Mouse (Mus musculus): ENCODE results near the gene Ankrd65.

The Ankrd65 gene

DNA sequence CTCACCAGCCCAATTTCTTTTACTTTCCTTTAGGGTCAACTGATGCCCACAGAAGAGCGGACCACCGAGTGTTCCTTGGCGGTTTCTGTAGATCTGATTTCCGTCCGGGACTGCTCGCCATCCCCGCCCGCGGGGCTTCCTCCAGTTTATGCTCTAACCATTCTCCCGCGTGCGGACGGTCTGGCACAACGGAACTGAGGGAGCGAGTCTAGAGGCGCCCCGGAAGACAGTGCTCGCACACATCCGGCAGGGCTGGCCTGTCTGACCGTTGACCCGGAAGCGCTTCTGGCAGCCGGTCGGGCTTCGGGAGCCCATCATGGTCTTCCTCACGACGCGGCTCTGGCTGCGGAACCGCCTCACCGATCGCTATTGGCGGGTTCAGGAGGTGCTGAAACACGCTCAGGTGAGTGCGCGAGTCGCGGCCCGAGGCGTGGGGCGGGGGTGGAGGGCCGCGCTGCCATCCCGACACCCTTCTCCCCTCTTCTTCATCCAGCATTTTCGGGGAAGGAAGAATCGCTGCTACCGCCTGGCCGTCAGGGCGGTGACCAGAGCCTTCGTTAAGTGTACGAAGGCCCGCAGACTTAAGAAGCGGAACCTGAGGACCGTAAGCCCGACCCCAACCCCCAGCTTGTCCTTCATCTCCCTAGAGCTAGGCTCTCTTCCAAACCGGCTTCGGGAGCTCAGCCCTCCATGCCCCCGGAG lies 13.3 kb downstream of the Ankrd65 start:
- in situ Hi-C loops (cut with MboI; ENCODE audit: unreplicated experiment in 2 of 2) = loop anchor here in 1 of 2 experiments (25.0 kb wide), 1 partner anchor 716 kb away; the partner anchor contains the start of genes Morn1 and Rer1

- in situ Hi-C loops (cut with MboI; ENCODE audit: unreplicated experiment in 2 of 2) = loop anchor here in 1 of 2 experiments (25.0 kb wide), 1 partner anchor 721 kb away; the partner anchor contains the start of genes Morn1 and Rer1
These were observed 17.6 kb downstream of the Ankrd65 start for GRCm38 (mm10) chr4:155807841-155808240.

- in situ Hi-C loops (cut with MboI; ENCODE audit: unreplicated experiment in 2 of 2) = loop anchor here in 1 of 2 experiments (25.0 kb wide), 1 partner anchor 725 kb away; the partner anchor contains the start of genes Morn1 and Rer1
These were observed 21.9 kb downstream of the Ankrd65 start, which contains the start of gene Ccnl2 for GRCm38 (mm10) chr4:155811929-155812664. Ccnl2 (plus strand) TSS chr4:155812489.

DNA sequence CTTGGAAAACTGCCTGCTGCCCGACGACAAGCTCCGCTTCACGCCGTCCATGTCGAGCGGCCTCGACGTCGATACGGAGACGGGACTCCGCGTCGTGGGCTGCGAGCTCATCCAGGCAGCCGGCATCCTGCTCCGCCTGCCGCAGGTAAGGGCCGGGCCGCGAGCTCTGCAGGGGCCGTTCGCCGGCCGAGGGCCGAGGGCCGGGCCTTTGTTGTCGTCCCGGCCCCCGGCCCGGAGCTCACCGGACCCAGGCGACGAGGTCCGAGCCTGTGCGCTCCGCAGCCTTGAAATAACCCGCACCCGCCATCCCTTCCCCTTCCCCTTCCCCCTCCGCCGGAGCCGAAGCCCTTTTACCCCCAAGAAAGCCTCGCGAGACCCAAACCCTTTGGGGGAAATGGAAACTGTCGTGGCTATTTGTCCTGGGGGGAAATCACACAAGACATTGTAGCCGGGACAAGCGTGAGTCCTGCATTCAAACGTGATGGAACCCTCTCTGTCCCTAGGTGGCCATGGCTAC lies 22.5 kb downstream of the Ankrd65 start:
- in situ Hi-C loops (cut with MboI; ENCODE audit: unreplicated experiment in 2 of 2) = loop anchor here in 1 of 2 experiments (25.0 kb wide), 1 partner anchor 725 kb away; the partner anchor contains the start of genes Morn1 and Rer1

- in situ Hi-C loops (cut with MboI; ENCODE audit: unreplicated experiment in 2 of 2) = loop anchor here in 1 of 2 experiments (25.0 kb wide), 1 partner anchor 730 kb away; the partner anchor contains the start of genes Morn1 and Rer1
These were observed 27.3 kb downstream of the Ankrd65 start for GRCm38 (mm10) chr4:155817533-155817932.

DNA sequence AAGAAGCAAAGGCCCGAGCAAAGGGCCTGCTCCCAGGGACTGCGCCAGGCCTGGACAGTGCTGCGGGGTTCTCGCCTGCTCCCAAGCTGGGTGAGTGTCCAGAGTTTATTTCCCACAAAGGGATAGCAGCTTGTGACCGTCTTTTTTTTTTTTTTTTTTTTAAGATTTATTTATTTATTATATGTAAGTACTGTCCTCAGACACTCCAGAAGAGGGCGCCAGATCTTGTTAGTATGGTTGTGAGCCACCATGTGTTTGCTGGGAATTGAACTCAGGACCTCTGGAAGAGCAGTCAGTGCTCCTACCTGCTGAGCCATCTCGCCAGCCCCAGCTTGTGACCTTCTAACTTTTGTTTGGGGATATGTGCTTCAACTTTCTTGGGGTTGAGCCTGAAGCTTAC lies 30.8 kb downstream of the Ankrd65 start:
- in situ Hi-C loops (cut with MboI; ENCODE audit: unreplicated experiment in 2 of 2) = loop anchor here in 1 of 2 experiments (25.0 kb wide), 1 partner anchor 734 kb away; the partner anchor contains the start of genes Morn1 and Rer1

DNA sequence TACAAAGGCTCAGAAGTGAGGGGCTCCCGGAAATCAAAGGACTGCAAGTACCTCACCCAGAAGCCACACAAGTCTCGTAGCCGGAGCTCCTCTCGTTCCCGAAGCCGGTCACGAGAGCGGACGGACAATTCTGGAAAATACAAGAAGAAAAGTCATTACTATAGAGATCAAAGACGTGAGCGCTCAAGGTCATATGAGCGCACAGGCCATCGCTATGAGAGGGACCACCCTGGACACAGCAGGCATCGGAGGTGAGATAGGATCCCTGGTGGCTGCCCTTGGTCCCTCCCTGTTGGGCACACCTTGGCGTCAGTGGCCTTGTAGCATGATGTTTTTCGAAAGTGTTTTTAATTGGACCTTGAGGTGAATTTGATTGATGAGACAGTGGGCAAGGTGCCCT lies 33.2 kb downstream of the Ankrd65 start:
- in situ Hi-C loops (cut with MboI; ENCODE audit: unreplicated experiment in 2 of 2) = loop anchor here in 1 of 2 experiments (25.0 kb wide), 1 partner anchor 736 kb away; the partner anchor contains the start of genes Morn1 and Rer1

DNA sequence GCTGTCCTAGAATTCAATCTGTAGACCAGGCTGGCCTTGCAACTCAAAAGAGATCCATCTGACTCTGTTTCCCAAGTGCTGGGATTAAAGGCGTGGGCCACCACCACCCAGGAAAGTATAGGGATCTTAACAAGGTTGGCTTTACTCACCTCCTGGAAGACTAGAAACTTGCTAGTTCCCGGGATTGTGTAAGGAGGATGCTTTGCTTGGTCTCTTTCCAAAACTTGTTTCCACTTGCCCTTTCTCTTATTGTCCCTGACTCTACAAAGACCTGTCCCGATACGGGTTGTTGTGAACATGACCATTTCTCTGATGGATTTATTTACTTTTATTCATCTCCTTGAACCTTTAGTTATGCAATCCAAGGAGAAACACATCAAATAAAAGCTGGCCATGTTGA lies 39.6 kb downstream of the Ankrd65 start:
- in situ Hi-C loops (cut with MboI; ENCODE audit: unreplicated experiment in 2 of 2) = loop anchor here (5.0 to 10.0 kb wide), 2 partner anchors 115 to 117 kb away; partner anchors contain the start of gene Ube2j2 (in 1 of the 2)

- in situ Hi-C loops (cut with MboI; ENCODE audit: unreplicated experiment in 2 of 2) = loop anchor here (5.0 to 10.0 kb wide), 2 partner anchors 114 to 117 kb away; partner anchors contain the start of gene Ube2j2 (in 1 of the 2)
These were observed 40.4 kb downstream of the Ankrd65 start for GRCm38 (mm10) chr4:155830596-155830995.

DNA sequence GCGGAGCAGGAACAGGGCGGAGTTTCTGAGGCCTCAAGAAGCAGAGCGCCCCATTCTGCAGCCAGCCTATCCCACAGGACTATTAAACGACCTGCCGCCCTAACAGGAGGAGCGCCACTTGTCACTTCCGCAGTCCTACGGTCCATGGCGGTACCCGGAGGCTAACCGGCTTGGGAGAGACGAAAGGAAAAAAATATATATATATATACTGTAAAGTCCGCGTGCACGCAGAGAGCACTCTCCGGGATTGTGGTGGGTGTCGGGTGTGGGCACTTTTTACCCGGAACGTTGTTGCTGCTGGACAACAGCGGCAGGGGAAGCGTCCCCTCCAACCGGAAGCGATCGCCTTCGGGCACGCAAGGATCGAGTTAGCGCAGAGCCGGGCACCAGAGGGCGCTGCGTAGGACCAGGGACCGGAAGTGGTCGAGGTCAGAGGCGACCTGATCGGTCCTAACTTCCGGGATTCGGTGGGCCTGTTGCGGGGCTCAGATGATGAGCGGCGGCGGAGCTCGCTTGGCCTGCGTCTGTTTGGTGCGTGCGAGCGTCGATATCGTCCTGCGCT lies 41.0 kb downstream of the Ankrd65 start, which contains the start of gene Aurkaip1:
TSS of gene Aurkaip1 (plus strand) at position 68 of the 562 bp plus-strand sequence.
- in situ Hi-C loops (cut with MboI; ENCODE audit: unreplicated experiment in 2 of 2) = loop anchor here (5.0 to 10.0 kb wide), 2 partner anchors 114 to 116 kb away; partner anchors contain the start of gene Ube2j2 (in 1 of the 2)

- in situ Hi-C loops (cut with MboI; ENCODE audit: unreplicated experiment in 2 of 2) = loop anchor here (5.0 to 10.0 kb wide), 2 partner anchors 113 to 115 kb away; partner anchors contain the start of gene Ube2j2 (in 1 of the 2)
These were observed 41.6 kb downstream of the Ankrd65 start for GRCm38 (mm10) chr4:155831831-155832230.

GRCm38 (mm10) chr4:155832321-155832720 lies 42.1 kb downstream of the Ankrd65 start:
- in situ Hi-C loops (cut with MboI; ENCODE audit: unreplicated experiment in 2 of 2) = loop anchor here (5.0 to 10.0 kb wide), 2 partner anchors 112 to 115 kb away; partner anchors contain the start of gene Ube2j2 (in 1 of the 2)

DNA sequence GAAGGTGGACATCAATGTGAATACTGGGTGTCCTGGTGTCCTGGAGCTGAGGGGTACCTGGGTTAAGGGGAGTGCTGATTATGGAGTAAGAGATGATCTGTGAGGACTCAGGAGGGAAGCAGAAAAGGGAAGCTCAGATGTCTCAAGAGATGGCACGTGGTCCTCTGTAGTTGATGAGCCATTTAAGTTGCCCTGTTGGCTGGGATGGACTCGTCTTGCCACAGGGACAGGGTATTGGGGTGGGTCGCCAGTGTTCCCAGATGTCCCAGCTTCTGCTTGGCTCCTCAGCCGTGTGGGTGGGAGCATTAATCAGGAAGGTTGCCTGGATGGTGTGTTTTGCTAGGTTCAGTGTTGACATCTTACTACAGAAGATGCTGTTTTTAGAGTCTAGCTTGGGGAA lies 43.0 kb downstream of the Ankrd65 start:
- in situ Hi-C loops (cut with MboI; ENCODE audit: unreplicated experiment in 2 of 2) = loop anchor here (5.0 to 10.0 kb wide), 2 partner anchors 112 to 114 kb away; partner anchors contain the start of gene Ube2j2 (in 1 of the 2)

- in situ Hi-C loops (cut with MboI; ENCODE audit: unreplicated experiment in 2 of 2) = loop anchor here (5.0 to 10.0 kb wide), 2 partner anchors 111 to 113 kb away; partner anchors contain the start of gene Ube2j2 (in 1 of the 2)
These were observed 43.6 kb downstream of the Ankrd65 start for GRCm38 (mm10) chr4:155833836-155834235.

DNA sequence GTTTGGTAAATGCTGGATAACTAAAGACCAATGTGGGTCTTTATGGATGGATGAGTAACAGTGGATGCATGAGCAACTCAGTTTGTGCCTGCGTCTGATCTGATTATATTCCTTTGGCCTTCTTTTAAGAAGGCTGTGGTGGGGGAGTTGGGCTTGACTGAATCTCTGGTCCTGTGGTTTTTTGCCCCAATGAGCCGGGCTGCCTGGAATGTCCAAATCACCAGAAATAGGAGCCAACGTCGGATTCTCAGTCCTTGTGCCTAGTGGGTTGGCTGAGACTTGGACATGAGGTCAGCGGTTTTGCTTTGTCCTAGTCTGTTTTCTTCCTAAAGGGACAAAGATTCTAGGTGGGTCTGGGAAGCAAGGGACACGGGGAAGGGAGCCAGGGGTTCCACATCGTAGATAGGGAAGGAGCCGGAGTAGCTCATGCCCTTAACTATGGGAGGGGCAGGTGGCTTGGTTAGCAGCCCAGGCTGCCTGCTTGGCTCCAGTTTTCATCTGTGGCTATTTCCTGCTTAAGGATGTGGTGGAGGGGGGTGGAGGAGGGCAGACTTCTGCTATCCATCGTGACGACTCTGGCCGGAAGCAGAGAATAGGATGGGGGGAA lies 47.3 kb downstream of the Ankrd65 start:
- in situ Hi-C loops (cut with MboI; ENCODE audit: unreplicated experiment in 2 of 2) = loop anchor here in 1 of 2 experiments (10.0 kb wide), 1 partner anchor 107 kb away; the partner anchor contains the start of gene Ube2j2

GRCm38 (mm10) chr4:155838187-155839153 lies 48.2 kb downstream of the Ankrd65 start:
- in situ Hi-C loops (cut with MboI; ENCODE audit: unreplicated experiment in 2 of 2) = loop anchor here in 1 of 2 experiments (10.0 kb wide), 1 partner anchor 106 kb away; the partner anchor contains the start of gene Ube2j2

GRCm38 (mm10) chr4:155839483-155839910 lies 49.3 kb downstream of the Ankrd65 start, which contains the start of gene Mxra8:
Mxra8 (plus strand) TSS chr4:155839680.
- in situ Hi-C loops (cut with MboI; ENCODE audit: unreplicated experiment in 2 of 2) = loop anchor here in 1 of 2 experiments (10.0 kb wide), 1 partner anchor 105 kb away; the partner anchor contains the start of gene Ube2j2

Data from v-Abl transformed pro-B cells (cell line).